Mouse (Mus musculus) c-Kit-positive CD71-negative TER-119-negative erythroid progenitor cells, embryonic 14.5 days (primary cell): ENCODE results near the gene Ankrd49.

Source experiments
- DNase-seq: peaks from one replicate; pipeline ENCODE4 v3.0.0-alpha.2; 2013; ENCODE audit warnings: low read depth

Gene Ankrd49

GRCm38 (mm10) chr9:14740151-14740924 lies 44.3 kb downstream of the Ankrd49 start, which contains the start of gene Piwil4:
TSS of gene Piwil4 (minus strand) at chr9:14740733.
- no peak for DNase-seq

- no peak for DNase-seq
Measured at GRCm38 (mm10) chr9:14739498-14740150, 45.0 kb downstream of the Ankrd49 start.

GRCm38 (mm10) chr9:14730941-14731541 lies 53.6 kb downstream of the Ankrd49 start:
- DNase-seq = no peak
